Mouse (Mus musculus) erythroblast, embryonic 14.5 days (primary cell): ENCODE measurements around the gene Smg6.

ENCODE experiments used
- GATA1 ChIP-seq: IDR thresholded peaks from 2 replicates; pipeline ENCODE4 v1.6.1; 2012; ENCODE audit warnings: low read length, inconsistent platforms, mixed read lengths
- TAL1 ChIP-seq: IDR thresholded peaks from 3 replicates; pipeline ENCODE4 v1.6.1; 2012; ENCODE audit warnings: low read length, inconsistent platforms, mixed read lengths

GRCm38 (mm10) chr11:75154053-75154585 is 228.5 kb downstream of the Smg6 start:
- TF ChIP-seq TAL1 (no peak), GATA1 (no peak)
